Mouse (Mus musculus): ENCODE measurements around the gene Slc9a9. TPM values are rescaled to one million over a fixed set of nuclear protein-coding genes. Genes with fewer than 3 reads are reported as not detected.

Gene Slc9a9
- total RNA-seq, 2 experiments from 2014 or later: 5.9 to 8.5 TPM

- peak; percentile 83 for ATAC-seq (replicated peaks; ENCODE audit: poor library complexity)
These were observed 57.7 kb downstream of the Slc9a9 start for GRCm38 (mm10) chr9:94727457-94727856.

GRCm38 (mm10) chr9:94730396-94730795 is 60.7 kb downstream of the Slc9a9 start:
- ATAC-seq (replicated peaks; ENCODE audit: poor library complexity): no peak

- no peak for ATAC-seq (replicated peaks; ENCODE audit: poor library complexity)
These were observed 62.4 kb downstream of the Slc9a9 start for GRCm38 (mm10) chr9:94732136-94732535.

- ATAC-seq (replicated peaks; ENCODE audit: poor library complexity): peak; percentile 66
These were observed 63.0 kb downstream of the Slc9a9 start for GRCm38 (mm10) chr9:94732599-94733287.

GRCm38 (mm10) chr9:94734320-94734719 is 64.6 kb downstream of the Slc9a9 start:
- peak; percentile 72 for ATAC-seq (replicated peaks; ENCODE audit: poor library complexity)

- ATAC-seq (replicated peaks; ENCODE audit: poor library complexity): no peak
These were observed 67.5 kb downstream of the Slc9a9 start for GRCm38 (mm10) chr9:94737226-94737625.

- ATAC-seq (replicated peaks; ENCODE audit: poor library complexity): peak; percentile 73
These were observed 69.1 kb downstream of the Slc9a9 start for GRCm38 (mm10) chr9:94738555-94739427.

GRCm38 (mm10) chr9:94740841-94741240 is 71.1 kb downstream of the Slc9a9 start:
- no peak for ATAC-seq (replicated peaks; ENCODE audit: poor library complexity)

- ATAC-seq (replicated peaks; ENCODE audit: poor library complexity): no peak
These were observed 73.6 kb downstream of the Slc9a9 start for GRCm38 (mm10) chr9:94743291-94743690.

GRCm38 (mm10) chr9:94748503-94748902 is 78.8 kb downstream of the Slc9a9 start:
- no peak for ATAC-seq (replicated peaks; ENCODE audit: poor library complexity)

GRCm38 (mm10) chr9:94750187-94750586 is 80.5 kb downstream of the Slc9a9 start:
- ATAC-seq (replicated peaks; ENCODE audit: poor library complexity): no peak

- no peak for ATAC-seq (replicated peaks; ENCODE audit: poor library complexity)
These were observed 81.4 kb downstream of the Slc9a9 start for GRCm38 (mm10) chr9:94750935-94751637.

GRCm38 (mm10) chr9:94751638-94752021 is 81.9 kb downstream of the Slc9a9 start:
- ATAC-seq (replicated peaks; ENCODE audit: poor library complexity): no peak

GRCm38 (mm10) chr9:94752121-94752520 is 82.4 kb downstream of the Slc9a9 start:
- ATAC-seq (replicated peaks; ENCODE audit: poor library complexity): no peak

- no peak for ATAC-seq (replicated peaks; ENCODE audit: poor library complexity)
These were observed 90.2 kb downstream of the Slc9a9 start for GRCm38 (mm10) chr9:94759904-94760303.

- ATAC-seq (replicated peaks; ENCODE audit: poor library complexity): no peak
These were observed 98.4 kb downstream of the Slc9a9 start for GRCm38 (mm10) chr9:94768114-94768513.

GRCm38 (mm10) chr9:94768524-94768923 is 98.8 kb downstream of the Slc9a9 start:
- ATAC-seq (replicated peaks; ENCODE audit: poor library complexity): no peak

GRCm38 (mm10) chr9:94773357-94773756 is 103.6 kb downstream of the Slc9a9 start:
- ATAC-seq (replicated peaks; ENCODE audit: poor library complexity): no peak

GRCm38 (mm10) chr9:94788261-94788660 is 118.6 kb downstream of the Slc9a9 start:
- no peak for ATAC-seq (replicated peaks; ENCODE audit: poor library complexity)

- no peak for ATAC-seq (replicated peaks; ENCODE audit: poor library complexity)
These were observed 121.3 kb downstream of the Slc9a9 start for GRCm38 (mm10) chr9:94790966-94791365.

GRCm38 (mm10) chr9:94803073-94803472 is 133.4 kb downstream of the Slc9a9 start:
- no peak for ATAC-seq (replicated peaks; ENCODE audit: poor library complexity)

Measured in megakaryocyte progenitor cell, adult 5-6 weeks (primary cell).